Mouse (Mus musculus) heart, postnatal 36 days (tissue): ENCODE data around the gene N4bp2l2. TPM values are rescaled to one million over a fixed set of nuclear protein-coding genes. Genes with fewer than 3 reads are reported as not detected.

Experiments
- DNase-seq, 2 experiments: peaks; one replicate each; pipeline ENCODE4 v3.0.0; 2021 to 2022
- intact Hi-C: fragments of 180-260 bp; cut with DNase I; formaldehyde crosslinking; loops from one replicate; pipeline ENCODE4 v1.15.1; 2025
- total RNA-seq, 2 experiments: library from RNA; stranded (reverse); gene quantifications; 2 replicates each; pipeline ENCODE4 v1.2.3; 2021

The N4bp2l2 gene
- total RNA-seq, 2 experiments from 2014 or later = 40.9 to 45.6 TPM

DNA sequence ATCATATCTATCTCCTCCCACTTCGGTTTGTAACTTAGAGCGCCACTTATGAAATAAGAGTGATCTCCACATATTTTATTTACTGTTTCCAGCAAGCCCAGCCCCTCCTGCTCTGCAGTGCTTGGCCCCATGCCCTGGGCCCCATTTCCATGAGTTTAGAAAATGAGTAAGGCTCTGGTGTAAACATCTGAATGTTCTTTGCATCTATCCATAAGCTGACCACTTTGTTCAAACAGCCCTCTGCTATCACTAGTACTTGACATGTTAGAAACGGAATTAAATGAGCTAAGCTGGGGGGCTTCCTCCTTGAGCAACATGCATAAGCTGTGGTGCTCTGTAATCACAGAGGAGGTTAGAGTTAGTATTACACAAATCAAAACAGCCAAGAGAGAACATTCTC is 91.6 kb downstream of the N4bp2l2 start:
- DNase-seq = no peak

DNA sequence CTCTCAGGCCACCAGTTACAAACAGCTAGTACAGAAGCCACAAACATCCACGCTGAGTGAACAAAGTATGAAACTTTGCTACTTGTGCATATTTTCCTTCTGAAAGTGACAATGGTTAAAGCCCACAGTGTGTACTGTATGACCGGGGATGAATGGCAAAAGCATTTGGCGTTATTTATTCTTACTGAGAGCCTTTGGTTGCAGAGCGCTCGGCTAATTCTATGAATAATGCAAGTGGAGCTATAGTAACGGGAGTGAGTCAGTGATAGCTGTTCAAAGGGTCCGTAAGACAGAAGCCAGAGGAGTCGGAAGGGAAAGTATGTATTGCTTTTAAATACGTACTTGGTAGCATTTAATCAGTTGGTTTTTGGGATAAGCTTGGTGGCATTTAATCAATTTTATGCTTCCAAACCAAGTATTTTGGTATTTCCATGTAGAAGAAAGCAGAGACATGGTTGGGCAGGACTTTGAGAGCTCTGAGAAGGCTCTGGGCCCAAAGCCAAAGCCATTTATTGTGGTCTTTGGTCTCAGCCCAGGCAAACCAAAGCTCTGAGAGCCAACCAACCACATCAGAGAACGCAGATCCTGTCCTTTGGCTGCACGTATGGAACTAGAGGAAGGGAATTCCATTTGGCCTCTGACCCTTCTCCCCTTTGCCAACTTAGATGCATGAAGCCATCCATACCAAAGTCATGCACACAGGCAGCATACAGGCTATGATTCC is 95.3 kb downstream of the N4bp2l2 start:
- intact Hi-C loops = no loop called here

More for the DNA sequence above, 91.6 kb downstream of the N4bp2l2 start:
- intact Hi-C loops = no loop called here

DNA sequence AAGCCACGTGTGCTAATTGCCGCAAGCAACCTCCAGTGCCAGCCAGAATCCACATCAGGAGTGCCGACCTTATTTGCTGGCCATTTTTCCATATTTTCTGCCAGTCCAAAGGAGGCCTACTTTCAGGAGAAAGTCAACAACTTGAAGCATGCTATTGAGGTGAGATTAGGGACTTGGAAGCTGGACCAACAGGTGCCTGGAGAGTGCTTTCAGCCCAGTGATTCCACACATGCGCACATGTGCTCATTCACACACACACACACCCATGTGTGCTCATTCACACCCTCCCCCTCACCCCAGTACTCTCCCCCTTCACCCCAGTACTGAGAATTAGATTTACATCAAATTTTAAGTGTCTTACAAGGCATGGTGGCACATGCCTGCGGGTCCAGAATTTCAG is 99.0 kb downstream of the N4bp2l2 start:
- DNase-seq = no peak

More for the DNA sequence above, 95.3 kb downstream of the N4bp2l2 start:
- DNase-seq = no peak

DNA sequence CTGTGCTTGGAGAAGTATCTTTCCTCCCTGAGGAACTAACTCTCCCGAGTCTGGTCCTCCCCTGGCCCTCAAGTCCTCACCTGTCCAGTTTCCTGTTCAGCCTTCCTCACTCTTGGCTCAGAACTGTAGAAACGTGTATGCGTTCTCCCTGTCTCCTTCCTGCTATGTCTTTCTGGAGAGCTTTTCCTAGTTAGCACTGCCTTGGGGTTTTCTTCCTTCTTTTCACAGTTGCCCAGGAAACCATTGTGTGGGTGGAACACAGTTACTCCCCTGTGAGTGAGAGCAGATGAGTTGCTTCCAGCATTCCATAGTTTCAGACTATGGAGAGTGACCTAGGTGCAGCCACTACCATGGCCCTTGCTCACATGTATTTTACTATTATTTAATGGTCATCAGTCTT is 99.8 kb downstream of the N4bp2l2 start:
- no peak for DNase-seq
- intact Hi-C loops = no loop called here

More for the DNA sequence above, 99.0 kb downstream of the N4bp2l2 start:
- intact Hi-C loops = no loop called here

DNA sequence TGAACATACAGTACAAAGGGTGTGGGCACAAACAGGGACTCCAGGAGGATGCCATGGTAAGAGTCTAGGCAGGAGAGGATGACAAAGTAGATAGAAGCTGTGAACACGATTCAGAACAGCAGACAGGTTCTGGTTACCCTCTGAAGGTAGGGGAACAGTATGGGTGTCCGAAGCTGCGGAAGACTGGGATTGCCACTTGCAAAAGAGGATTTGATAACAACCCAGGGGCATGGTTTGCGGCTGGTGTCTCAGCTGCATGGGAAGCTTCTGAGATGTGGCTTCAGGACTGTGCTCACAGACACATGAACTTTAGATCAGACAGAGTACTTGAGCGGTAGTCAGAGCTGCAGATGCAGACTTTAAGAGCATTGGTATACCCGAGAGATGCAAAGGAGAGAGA is 101.6 kb downstream of the N4bp2l2 start:
- intact Hi-C loops = no loop called here
- DNase-seq = no peak

DNA sequence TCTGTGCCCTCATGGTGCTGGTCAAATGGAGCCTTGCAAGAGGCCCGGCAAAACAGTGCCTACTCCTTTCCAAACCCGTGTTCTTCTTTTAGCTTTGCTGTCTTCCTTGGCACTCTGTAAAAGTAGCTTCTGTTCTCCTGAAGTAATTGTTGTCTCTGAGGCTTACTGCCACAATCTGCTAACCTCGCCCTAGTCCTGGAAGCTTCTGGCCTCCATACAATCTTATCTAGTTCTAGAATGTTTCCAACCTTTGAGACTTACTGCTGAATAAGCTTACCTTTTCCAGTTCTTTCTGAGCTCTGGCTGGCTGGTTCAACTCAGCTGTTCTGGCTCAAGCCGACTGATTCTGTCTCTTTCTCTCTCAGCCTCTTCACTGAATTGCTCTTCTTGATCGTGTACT is 104.2 kb downstream of the N4bp2l2 start:
- DNase-seq = no peak
- intact Hi-C loops = no loop called here

DNA sequence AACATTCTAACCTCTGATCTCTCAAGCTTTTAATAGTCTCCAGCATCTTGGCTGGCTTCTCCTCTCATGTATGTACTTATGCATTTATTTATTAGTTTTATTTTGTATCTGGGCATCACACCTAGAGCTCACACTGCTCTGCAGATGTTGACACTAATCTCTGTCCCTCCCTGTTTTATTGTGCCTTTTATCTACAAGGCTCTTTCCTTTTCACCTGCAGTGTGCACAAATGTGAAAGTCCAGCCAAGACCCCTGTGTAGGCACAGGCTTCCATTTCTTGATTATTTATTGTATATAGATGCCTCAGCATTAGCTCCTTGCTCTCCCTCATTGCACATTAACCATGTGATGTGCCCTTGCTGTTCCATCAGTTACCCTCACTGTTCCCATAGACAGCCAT is 104.6 kb downstream of the N4bp2l2 start:
- intact Hi-C loops = no loop called here
- DNase-seq = no peak

DNA sequence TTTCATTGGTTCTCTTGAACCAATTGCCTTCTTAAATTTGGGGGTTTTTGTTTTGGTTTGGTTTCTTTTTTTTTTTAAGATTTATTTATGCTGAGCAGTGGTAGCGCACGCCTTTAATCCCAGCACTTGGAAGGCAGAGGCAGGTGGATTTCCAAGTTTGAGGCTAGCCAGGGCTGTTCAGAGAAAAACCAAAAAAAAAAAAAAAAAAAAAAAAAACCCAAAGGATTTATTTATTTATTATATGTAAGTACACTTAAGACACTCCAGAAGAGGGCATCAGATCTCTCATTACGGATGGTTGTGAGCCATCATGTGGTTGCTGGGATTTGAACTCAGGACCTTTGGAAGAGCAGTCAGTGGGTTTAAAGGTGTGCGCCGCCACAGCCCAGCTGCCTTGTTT is 105.1 kb downstream of the N4bp2l2 start:
- intact Hi-C loops = no loop called here
- DNase-seq = no peak

DNA sequence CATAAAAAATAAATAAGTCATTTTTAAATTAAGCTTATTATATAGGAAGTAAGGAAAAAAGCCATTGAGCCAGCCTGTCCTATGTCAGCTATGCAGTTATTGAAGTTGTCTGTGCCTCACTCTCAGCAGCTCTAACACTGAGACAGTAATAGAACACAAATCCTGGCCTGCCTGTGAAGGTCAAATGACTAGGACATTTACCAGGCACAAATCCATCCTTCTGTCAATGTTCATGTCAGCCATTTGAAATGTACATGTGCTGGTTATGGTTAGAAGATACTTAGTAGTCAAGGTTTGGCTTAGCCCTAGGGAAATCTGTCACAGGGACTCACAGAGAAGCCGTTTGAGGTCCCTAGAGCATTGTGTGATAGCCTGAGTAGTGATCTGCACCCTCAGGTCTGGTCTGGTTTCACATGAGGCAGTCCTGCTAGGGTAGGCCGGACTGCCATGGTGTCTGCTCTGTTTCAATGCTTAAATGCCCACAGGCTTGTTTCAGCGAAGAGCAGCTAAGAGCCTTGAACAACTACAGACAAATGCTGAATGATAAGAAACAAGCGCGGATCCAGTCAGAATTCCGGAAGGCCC is 106.4 kb downstream of the N4bp2l2 start:
- intact Hi-C loops = no loop called here
- no peak for DNase-seq

Other genes starting within 250 kb of the N4bp2l2 start
- gene Zar1l, start 148.0 kb downstream of the N4bp2l2 start, total RNA-seq = not detected
- 1 to 10 TPM; 2.6 to 3.4 TPM for gene Brca2, start 143.6 kb downstream of the N4bp2l2 start, total RNA-seq
- 1 to 10 TPM; 4.2 to 4.7 TPM for gene N4bp2l1, start 69.0 kb downstream of the N4bp2l2 start, total RNA-seq
- gene Pds5b, start 7.6 kb upstream of the N4bp2l2 start, total RNA-seq = 10 to 100 TPM; 17.0 to 17.1 TPM